Mouse (Mus musculus): ENCODE results near the gene Trip12.

- TF ChIP-seq CTCF (IDR thresholded peaks at IDR 0.05; ENCODE audit: extremely low read depth, insufficient read length, insufficient replicate concordance, low read depth, low read length) = no peak
- no peak for TF ChIP-seq POLR2A (IDR thresholded peaks at IDR 0.05; ENCODE audit: low read depth, low read length)
These were observed 49.2 kb upstream of the Trip12 start for GRCm38 (mm10) chr1:84889330-84890004.

Data from small intestine, adult 2 months (tissue).